Mouse (Mus musculus) limb, embryonic 15.5 days (tissue): ENCODE measurements around the gene Mrpl16. TPM values are rescaled to one million over a fixed set of nuclear protein-coding genes. Genes with fewer than 3 reads are reported as not detected.

Source experiments
- ATAC-seq: fragments of 200-750 bp; cut with Nextera tagmentation; 2 replicates; pipeline ENCODE4 v1.8.0; 2017; ENCODE audit warnings: low read depth, moderate TSS enrichment; ENCODE audit not compliant: insufficient number of reproducible peaks, low FRiP score, low TSS enrichment
- H3K27ac ChIP-seq: fragments of 300-500 bp; sonication (generic); 2 replicates; pipeline ENCODE4 v1.5.1; 2015; ENCODE audit warnings: moderate library complexity, mild to moderate bottlenecking, inconsistent platforms
- H3K27me3 ChIP-seq: fragments of 300-500 bp; sonication (generic); 2 replicates; pipeline ENCODE4 v1.6.1; 2015; ENCODE audit warnings: inconsistent platforms
- H3K36me3 ChIP-seq: fragments of 300-500 bp; sonication (generic); 2 replicates; pipeline ENCODE4 v1.6.1; 2015; ENCODE audit warnings: inconsistent platforms
- H3K4me1 ChIP-seq: fragments of 300-500 bp; sonication (generic); 2 replicates; pipeline ENCODE4 v1.6.1; 2015; ENCODE audit warnings: inconsistent platforms
- H3K4me2 ChIP-seq: fragments of 300-500 bp; sonication (generic); 2 replicates; pipeline ENCODE4 v1.6.1; 2015; ENCODE audit warnings: mild to moderate bottlenecking, inconsistent platforms
- H3K4me3 ChIP-seq: fragments of 300-500 bp; sonication (generic); 2 replicates; pipeline ENCODE4 v1.5.1; 2015; ENCODE audit warnings: mild to moderate bottlenecking, inconsistent platforms
- H3K9ac ChIP-seq: fragments of 300-500 bp; sonication (generic); 2 replicates; pipeline ENCODE4 v1.6.1; 2015; ENCODE audit warnings: inconsistent platforms
- H3K9me3 ChIP-seq: fragments of 300-500 bp; sonication (generic); 2 replicates; pipeline ENCODE4 v1.6.1; 2016; ENCODE audit warnings: inconsistent platforms
- WGBS: fragments of 180-500 bp; shearing (Covaris S2); methylation state at CpG from one replicate; pipeline ENCODE4 v1.1.7; 2015; 5-methylcytosine and 5-hydroxymethylcytosine counted together
- polyA plus RNA-seq: library from polyadenylated mRNA; unstranded; fragments of >200 nt; fragmentation: Nextera tagmentation; extraction: Ambion mirVana; gene quantifications from 2 replicates; pipeline ENCODE4 v1.2.1, GENCODE M21; 2015

Gene Mrpl16
- polyA plus RNA-seq, 1 experiment from 2014 or later: 40.1 TPM

DNA sequence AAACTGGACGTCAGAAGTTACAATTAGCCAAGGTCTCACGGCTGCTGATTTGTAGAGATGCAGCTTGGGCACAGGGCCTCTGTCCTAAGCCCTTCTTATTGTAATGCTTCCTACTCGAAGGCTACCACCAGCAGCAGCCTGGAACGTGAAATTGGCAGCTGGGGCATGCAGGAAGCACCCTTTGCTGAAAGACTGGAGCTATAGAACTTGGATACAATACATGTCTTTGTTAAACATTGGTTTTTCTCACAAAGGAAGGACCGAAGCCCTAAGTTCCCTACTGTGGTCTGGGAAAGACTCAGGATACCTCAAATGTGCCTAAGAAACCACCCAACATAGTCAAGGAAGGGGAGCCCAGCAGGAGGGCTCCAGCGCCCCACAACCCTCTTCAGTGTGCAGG lies 37.6 kb downstream of the Mrpl16 start:
- Histone ChIP-seq H3K36me3 (no peaks in the 10 kb centered on the region), H3K4me3 (no peak overlapping the region), H3K4me2 (no peak overlapping the region), H3K4me1 (no peaks in the 10 kb centered on the region), H3K9ac (no peak overlapping the region), H3K27ac (no peak overlapping the region), H3K9me3 (no peaks in the 10 kb centered on the region), H3K27me3 (no peaks in the 10 kb centered on the region)
- ATAC-seq: no peak
- 68% methylated on average over 6 of the region's 6 CpGs for WGBS

DNA sequence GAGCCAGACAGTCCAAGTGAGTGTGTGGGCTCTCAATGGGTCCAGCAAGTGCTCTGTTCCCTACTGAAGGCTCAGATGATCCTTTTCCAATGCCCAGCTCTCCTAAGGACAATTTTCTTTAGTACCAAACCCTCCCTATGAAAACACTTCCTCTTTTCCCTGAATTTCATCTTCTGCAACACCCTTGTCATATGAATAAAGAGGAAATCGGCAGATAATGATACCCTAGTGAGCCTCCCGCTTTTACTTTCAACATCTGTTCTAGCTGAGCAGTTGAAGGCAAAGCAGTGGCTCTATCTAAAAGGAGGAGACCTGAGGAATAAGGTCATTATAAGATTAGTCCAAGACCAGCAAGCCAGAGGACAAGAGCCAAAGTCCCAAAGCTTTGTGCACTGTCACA lies 38.3 kb downstream of the Mrpl16 start:
- Histone ChIP-seq H3K4me3 (no peak overlapping the region), H3K4me2 (no peak overlapping the region), H3K9ac (no peak overlapping the region), H3K4me1 (no peaks in the 10 kb centered on the region), H3K27me3 (no peaks in the 10 kb centered on the region), H3K36me3 (no peaks in the 10 kb centered on the region), H3K9me3 (no peaks in the 10 kb centered on the region), H3K27ac (no peak overlapping the region)
- ATAC-seq: no peak
- 84% methylated on average over 2 of the region's 2 CpGs for WGBS

DNA sequence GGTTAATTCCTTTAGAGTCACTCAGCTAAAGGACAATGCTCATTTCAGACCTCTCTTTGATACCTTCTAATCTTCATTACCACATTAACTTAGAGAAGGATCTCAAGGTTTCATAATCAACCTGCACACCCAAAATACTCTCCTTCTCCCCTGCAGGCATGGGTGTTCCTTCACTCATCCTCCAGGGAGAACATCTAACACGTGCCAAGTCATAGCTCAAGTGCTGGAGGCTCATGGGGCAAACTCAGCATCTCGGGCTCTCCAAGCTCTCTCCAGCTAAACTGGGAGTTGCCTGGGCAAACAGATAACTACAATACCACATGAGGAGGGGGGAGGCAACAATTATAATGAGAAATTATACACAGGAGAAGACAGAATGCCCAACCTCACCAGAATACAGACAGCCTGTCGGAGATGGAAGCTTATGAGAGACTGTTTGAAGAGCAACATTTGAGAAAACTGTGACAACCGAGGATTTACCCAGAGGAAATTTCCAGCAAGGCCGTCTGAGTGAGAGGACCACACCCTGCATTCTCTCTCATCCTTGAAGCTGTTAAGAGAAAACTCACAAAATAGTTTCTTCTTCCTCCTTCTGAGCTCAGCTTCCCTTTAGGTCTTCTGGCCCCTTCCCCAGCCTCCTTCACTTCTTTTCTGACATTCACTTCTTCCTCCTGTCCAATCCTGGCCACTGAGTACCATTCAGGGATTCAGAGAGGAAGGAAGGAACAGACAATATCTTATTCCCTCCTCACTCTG lies 40.0 kb downstream of the Mrpl16 start:
- ATAC-seq: no peak
- Histone ChIP-seq H3K27me3 (peaks cover 6% of the 10 kb centered on the region; the same call in 1 of the 2 replicates), H3K4me1 (no peaks in the 10 kb centered on the region)

GRCm38 (mm10) chr19:11810856-11811255 lies 40.7 kb downstream of the Mrpl16 start:
- Histone ChIP-seq H3K27me3 (peaks cover 8% of the 10 kb centered on the region), H3K4me2 (no peak overlapping the region), H3K4me3 (no peak overlapping the region), H3K9ac (no peak overlapping the region), H3K9me3 (no peaks in the 10 kb centered on the region), H3K4me1 (no peaks in the 10 kb centered on the region), H3K36me3 (no peaks in the 10 kb centered on the region), H3K27ac (no peak overlapping the region)
- no peak for ATAC-seq
- WGBS: 71% methylated on average over 1 of the region's 1 CpGs

More for the DNA sequence above, 40.0 kb downstream of the Mrpl16 start:
- Histone ChIP-seq H3K27ac (no peak overlapping the region), H3K9ac (no peak overlapping the region), H3K36me3 (no peaks in the 10 kb centered on the region), H3K4me3 (no peak overlapping the region), H3K9me3 (no peaks in the 10 kb centered on the region), H3K4me2 (no peak overlapping the region)
- 70% methylated on average over 5 of the region's 5 CpGs for WGBS

DNA sequence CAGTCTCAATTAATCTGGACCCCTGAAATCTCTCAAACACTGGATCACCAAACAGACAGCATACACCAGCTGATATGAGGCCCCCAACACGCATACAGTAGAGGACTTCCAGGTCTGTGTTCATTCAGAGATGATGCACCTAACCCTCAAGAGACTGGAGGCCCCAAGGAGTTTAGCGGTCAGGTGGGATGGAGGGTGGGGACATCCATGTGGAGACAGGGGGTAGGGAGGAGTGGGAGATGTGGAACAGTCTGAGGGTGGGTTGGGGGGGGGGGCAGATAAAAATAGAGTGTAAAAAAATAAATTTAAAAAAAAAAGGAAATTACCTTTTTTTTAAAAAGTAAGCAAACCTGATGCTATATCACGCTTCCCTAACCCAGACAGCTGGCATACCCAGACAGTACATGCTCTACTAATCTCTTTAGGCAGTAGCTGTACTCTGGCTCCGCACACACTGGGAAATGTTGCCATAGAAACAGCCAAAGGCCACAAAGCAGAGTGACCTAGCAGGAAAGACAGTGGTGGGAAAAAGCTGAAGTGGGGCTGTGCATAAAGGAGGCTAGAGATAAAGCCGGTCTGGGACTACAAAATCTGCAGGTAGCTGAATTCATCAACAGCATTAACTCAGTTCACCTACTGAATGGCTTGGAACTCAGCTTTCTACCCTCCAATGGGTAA lies 41.6 kb downstream of the Mrpl16 start:
- WGBS: 71% methylated on average over 5 of the region's 5 CpGs
- H3K27me3 ChIP-seq: peaks cover 18% of the 10 kb centered on the region
- no peak overlapping the region for H3K9ac ChIP-seq
- ATAC-seq: no peak
- no peaks in the 10 kb centered on the region for H3K9me3 ChIP-seq
- H3K4me1 ChIP-seq: no peaks in the 10 kb centered on the region
- no peak overlapping the region for H3K27ac ChIP-seq
- H3K4me3 ChIP-seq: no peak overlapping the region
- no peaks in the 10 kb centered on the region for H3K36me3 ChIP-seq
- no peak overlapping the region for H3K4me2 ChIP-seq

DNA sequence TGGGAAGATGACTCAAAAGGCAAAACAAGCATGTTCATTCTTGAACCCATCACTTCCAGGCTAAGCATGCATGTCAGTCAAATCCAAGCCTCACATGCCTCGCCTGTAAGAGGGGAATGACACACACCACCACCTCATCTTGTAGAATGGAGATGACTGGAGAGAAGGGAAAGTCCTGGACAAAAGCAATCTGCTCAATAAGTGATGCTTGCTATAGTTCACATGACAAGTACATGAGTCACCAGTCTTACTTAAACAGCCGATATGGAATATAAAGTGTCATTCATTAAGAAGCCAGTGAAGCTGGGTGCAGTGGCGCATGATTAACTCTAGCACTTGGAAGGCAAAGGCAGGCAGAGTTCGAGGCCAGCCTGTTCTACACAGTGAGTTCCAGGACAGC lies 42.9 kb downstream of the Mrpl16 start:
- 79% methylated on average over 4 of the region's 4 CpGs for WGBS
- Histone ChIP-seq H3K27me3 (peaks cover 25% of the 10 kb centered on the region), H3K9me3 (no peaks in the 10 kb centered on the region), H3K36me3 (no peaks in the 10 kb centered on the region), H3K4me3 (no peak overlapping the region), H3K4me1 (peaks cover 2% of the 10 kb centered on the region), H3K9ac (no peak overlapping the region), H3K27ac (no peak overlapping the region), H3K4me2 (no peak overlapping the region)
- no peak for ATAC-seq

GRCm38 (mm10) chr19:11813649-11814048 lies 43.5 kb downstream of the Mrpl16 start:
- WGBS: 27% methylated on average over 8 of the region's 8 CpGs

GRCm38 (mm10) chr19:11814742-11815333 lies 44.6 kb downstream of the Mrpl16 start:
- no peaks in the 10 kb centered on the region for H3K9me3 ChIP-seq
- no peak overlapping the region for H3K4me2 ChIP-seq
- H3K27me3 ChIP-seq: peaks cover 42% of the 10 kb centered on the region
- H3K9ac ChIP-seq: no peak overlapping the region
- no peak for ATAC-seq
- no peak overlapping the region for H3K27ac ChIP-seq
- no peak overlapping the region for H3K4me3 ChIP-seq
- peaks cover 14% of the 10 kb centered on the region for H3K4me1 ChIP-seq
- WGBS: 78% methylated on average over 6 of the region's 6 CpGs
- no peaks in the 10 kb centered on the region for H3K36me3 ChIP-seq

More at GRCm38 (mm10) chr19:11813649-11814048, 43.5 kb downstream of the Mrpl16 start:
- Histone ChIP-seq H3K27ac (no peak overlapping the region), H3K9ac (no peak overlapping the region), H3K4me1 (peaks cover 7% of the 10 kb centered on the region), H3K36me3 (no peaks in the 10 kb centered on the region), H3K9me3 (no peaks in the 10 kb centered on the region), H3K27me3 (peaks cover 30% of the 10 kb centered on the region), H3K4me3 (no peak overlapping the region), H3K4me2 (no peak overlapping the region)
- no peak for ATAC-seq

DNA sequence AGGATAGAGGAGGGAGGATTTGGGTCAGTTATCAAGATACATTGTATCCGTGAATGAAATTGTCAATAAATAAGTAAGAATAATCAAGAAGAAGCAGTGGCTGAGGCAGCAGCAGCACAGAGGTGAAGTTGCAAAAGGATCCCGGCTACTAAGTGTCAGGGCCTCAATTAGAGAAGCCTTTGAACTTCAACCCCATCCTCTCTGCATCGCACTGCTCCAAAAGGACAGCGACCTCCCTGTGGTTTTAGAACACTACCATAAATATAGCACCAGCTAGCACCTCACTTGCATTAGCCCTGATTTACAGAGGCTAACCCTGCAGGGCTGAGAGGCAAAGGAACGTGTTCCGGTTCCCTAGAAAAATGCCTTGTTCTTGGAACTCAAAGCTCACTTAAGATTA lies 46.5 kb downstream of the Mrpl16 start:
- H3K27me3 ChIP-seq: peaks cover 46% of the 10 kb centered on the region

DNA sequence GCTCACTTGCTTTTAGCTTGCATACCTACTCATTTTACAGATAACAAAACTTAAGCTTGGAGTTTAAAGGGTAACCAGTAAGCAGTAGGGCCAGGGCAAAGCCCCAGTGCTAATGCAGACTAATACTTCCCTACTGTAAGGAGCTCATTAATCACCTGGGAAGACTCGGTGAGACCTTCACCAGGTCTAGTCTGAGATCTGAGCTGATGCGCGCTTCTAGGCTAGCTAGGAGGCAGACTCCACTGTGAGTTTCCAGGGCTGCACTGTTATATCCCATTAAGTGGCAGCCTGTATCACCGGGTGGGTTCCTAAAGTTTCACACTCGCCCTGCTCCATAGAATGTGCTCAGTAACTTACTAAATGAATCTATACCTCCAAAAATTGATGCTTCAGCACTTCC lies 47.4 kb downstream of the Mrpl16 start:
- ATAC-seq: no peak
- no peaks in the 10 kb centered on the region for H3K36me3 ChIP-seq
- H3K27ac ChIP-seq: no peak overlapping the region
- peaks cover 46% of the 10 kb centered on the region for H3K27me3 ChIP-seq
- H3K4me2 ChIP-seq: no peak overlapping the region; the same call in 1 of the 2 replicates
- no peak overlapping the region for H3K9ac ChIP-seq
- H3K4me3 ChIP-seq: peak overlapping the region; percentile 61; the same call in 1 of the 2 replicates
- peaks cover 14% of the 10 kb centered on the region for H3K4me1 ChIP-seq
- 10% methylated on average over 5 of the region's 5 CpGs for WGBS
- no peaks in the 10 kb centered on the region for H3K9me3 ChIP-seq

More for the DNA sequence above, 46.5 kb downstream of the Mrpl16 start:
- no peak overlapping the region for H3K27ac ChIP-seq
- no peak overlapping the region for H3K4me2 ChIP-seq
- no peaks in the 10 kb centered on the region for H3K9me3 ChIP-seq
- no peak overlapping the region for H3K9ac ChIP-seq
- no peaks in the 10 kb centered on the region for H3K36me3 ChIP-seq
- no peak for ATAC-seq
- H3K4me1 ChIP-seq: peaks cover 14% of the 10 kb centered on the region
- 29% methylated on average over 6 of the region's 6 CpGs for WGBS
- no peak overlapping the region for H3K4me3 ChIP-seq

- under 1% methylated on average over 76 of the region's 83 CpGs for WGBS
- Histone ChIP-seq H3K27ac (no peak overlapping the region), H3K4me1 (peaks cover 14% of the 10 kb centered on the region), H3K36me3 (no peaks in the 10 kb centered on the region), H3K4me2 (peak overlapping the region; percentile 89), H3K9me3 (no peaks in the 10 kb centered on the region), H3K9ac (peak overlapping the region; percentile 40), H3K27me3 (peaks cover 46% of the 10 kb centered on the region), H3K4me3 (peak overlapping the region; percentile 61)
- peak; percentile 80 for ATAC-seq
Observed at GRCm38 (mm10) chr19:11818199-11819142, 48.3 kb downstream of the Mrpl16 start.
